Mouse (Mus musculus) kidney, embryonic 14.5 days (tissue): ENCODE data around the gene Tmem266. TPM values are rescaled to one million over a fixed set of nuclear protein-coding genes. Genes with fewer than 3 reads are reported as not detected.

Experiments used
- ATAC-seq: fragments of 200-750 bp; cut with Nextera tagmentation; 2 replicates; pipeline ENCODE4 v1.8.0; 2017; ENCODE audit warnings: moderate number of reproducible peaks, mild to moderate bottlenecking, moderate TSS enrichment, moderate library complexity; ENCODE audit not compliant: low FRiP score, low TSS enrichment
- H3K27ac ChIP-seq: fragments of 300-500 bp; sonication (generic); 2 replicates; pipeline ENCODE4 v1.5.1; 2014; ENCODE audit warnings: low read depth, mild to moderate bottlenecking, low read length, moderate library complexity, mixed read lengths
- H3K27me3 ChIP-seq: fragments of 300-500 bp; sonication (generic); 2 replicates; pipeline ENCODE4 v1.6.1; 2014; ENCODE audit warnings: mild to moderate bottlenecking, low read length; ENCODE audit not compliant: control insufficient read depth, insufficient read depth
- H3K36me3 ChIP-seq: fragments of 300-500 bp; sonication (generic); 2 replicates; pipeline ENCODE4 v1.6.1; 2014; ENCODE audit warnings: low read length, mixed read lengths; ENCODE audit not compliant: control insufficient read depth, insufficient read depth
- H3K4me1 ChIP-seq: fragments of 300-500 bp; sonication (generic); 2 replicates; pipeline ENCODE4 v1.6.1; 2014; ENCODE audit warnings: low read length, mixed read lengths; ENCODE audit not compliant: control insufficient read depth, insufficient read depth
- H3K4me2 ChIP-seq: fragments of 300-500 bp; sonication (generic); replicated peaks from 2 replicates; pipeline ENCODE4 v1.6.1; 2014; ENCODE audit warnings: low read depth, mild to moderate bottlenecking, low read length
- H3K4me3 ChIP-seq: fragments of 300-500 bp; sonication (generic); 2 replicates; pipeline ENCODE4 v1.5.1; 2014; ENCODE audit warnings: mild to moderate bottlenecking, low read length
- H3K9ac ChIP-seq: fragments of 300-500 bp; sonication (generic); 2 replicates; pipeline ENCODE4 v1.6.1; 2014; ENCODE audit warnings: low read depth, mild to moderate bottlenecking, low read length, moderate library complexity
- H3K9me3 ChIP-seq: fragments of 300-500 bp; sonication (generic); 2 replicates; pipeline ENCODE4 v1.6.1; 2016; ENCODE audit warnings: low read length; ENCODE audit not compliant: control insufficient read depth
- WGBS: fragments of 180-500 bp; shearing (Covaris S2); extraction: QIAGEN DNeasy Blood & Tissue Kit; methylation state at CpG from one replicate; pipeline ENCODE4 v1.1.7; 2014; 5-methylcytosine and 5-hydroxymethylcytosine counted together
- polyA plus RNA-seq: library from polyadenylated mRNA; unstranded; fragments of >200 nt; fragmentation: Nextera tagmentation; extraction: Ambion mirVana; gene quantifications from 2 replicates; pipeline ENCODE4 v1.2.1, GENCODE M21; 2014

Tmem266 gene
- polyA plus RNA-seq, 1 experiment from 2014 or later: 0.09 TPM

DNA sequence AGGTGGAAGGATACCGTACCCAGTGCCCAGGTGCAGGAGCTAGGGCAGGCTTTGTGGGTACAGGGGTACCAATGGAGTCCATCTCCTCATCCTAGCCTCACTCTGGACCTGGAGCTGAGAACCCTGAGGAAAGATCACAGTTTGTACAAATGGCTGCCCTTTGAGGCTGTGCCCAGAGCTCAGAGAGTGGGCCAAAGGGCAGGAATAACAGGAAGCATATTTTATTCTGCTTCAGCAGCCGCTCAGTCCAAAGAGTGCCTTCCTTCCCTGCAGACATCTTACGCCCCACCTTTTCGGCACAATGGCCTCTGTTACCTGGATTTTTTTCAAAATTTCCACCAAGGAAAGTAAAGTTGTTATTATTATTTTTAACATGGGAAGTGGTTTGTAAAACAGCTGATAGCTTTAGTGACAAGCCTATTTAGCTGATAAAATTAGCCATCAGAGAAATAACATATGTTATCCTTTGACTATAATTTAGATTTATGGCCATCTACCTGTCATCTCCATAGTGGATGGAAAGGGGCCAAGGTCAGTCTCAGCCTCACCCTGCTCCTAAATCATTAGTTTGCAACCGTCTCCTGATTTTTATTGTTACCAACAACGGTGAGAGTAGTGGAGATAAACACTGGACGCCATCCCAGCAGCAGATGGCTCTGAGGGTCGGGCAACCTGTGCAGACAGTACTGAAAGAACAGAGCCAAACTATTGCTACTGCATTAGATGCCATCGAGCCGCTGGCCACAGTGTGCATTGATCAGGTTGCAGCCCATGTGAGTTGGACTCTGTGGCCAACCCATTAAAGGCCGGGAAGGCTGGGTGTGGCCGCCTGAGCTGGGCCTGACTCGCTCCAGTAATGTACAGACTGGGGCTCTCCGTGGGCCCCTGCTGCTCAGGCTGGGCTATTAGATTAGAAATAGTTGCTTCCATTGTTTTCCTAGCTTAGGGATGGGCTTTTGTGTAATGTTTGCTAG lies 97.0 kb downstream of the Tmem266 start:
- no peak overlapping the region for H3K4me2 ChIP-seq
- ATAC-seq: 0 out of 2 replicates have a peak, but pooled peaks have one; percentile 36
- H3K27me3 ChIP-seq: no peaks in the 10 kb centered on the region
- no peak overlapping the region for H3K27ac ChIP-seq
- H3K4me3 ChIP-seq: no peak overlapping the region
- H3K36me3 ChIP-seq: no peaks in the 10 kb centered on the region
- no peak overlapping the region for H3K9ac ChIP-seq
- no peaks in the 10 kb centered on the region for H3K9me3 ChIP-seq
- 62% methylated on average over 14 of the region's 14 CpGs for WGBS
- no peaks in the 10 kb centered on the region for H3K4me1 ChIP-seq

DNA sequence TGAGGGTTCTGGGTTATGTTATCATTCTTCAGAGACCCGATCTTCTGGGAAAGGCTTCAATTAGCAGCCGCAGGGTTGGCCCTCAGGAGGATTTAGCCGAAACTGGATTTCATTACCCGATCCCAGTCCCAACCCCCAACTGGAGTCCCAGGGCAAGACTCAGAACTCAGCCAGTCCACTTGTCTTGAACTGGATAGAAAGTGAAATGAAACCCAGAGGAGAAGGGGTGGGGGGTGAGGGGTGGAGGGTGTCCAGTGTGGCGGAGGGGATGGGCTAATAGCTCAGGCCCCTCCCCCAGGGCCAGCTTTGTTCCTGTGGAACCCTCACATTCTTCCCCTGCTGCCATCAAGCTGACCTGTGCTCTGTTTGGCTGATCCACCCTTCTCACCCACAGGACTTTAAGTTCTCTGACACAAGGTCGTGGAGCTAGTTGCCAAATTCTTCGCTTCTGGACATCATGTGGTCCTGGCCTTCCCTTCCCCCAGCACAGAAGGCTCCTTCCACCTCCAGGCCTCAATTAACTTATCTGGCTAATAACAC lies 98.6 kb downstream of the Tmem266 start:
- Histone ChIP-seq H3K27me3 (no peaks in the 10 kb centered on the region), H3K9me3 (no peaks in the 10 kb centered on the region), H3K4me2 (no peak overlapping the region), H3K36me3 (no peaks in the 10 kb centered on the region), H3K27ac (no peak overlapping the region), H3K4me3 (no peak overlapping the region), H3K4me1 (0 out of 2 replicates have a peak, but pooled peaks cover 6% of the 10 kb centered on the region), H3K9ac (no peak overlapping the region)
- 65% methylated on average over 7 of the region's 7 CpGs for WGBS
- no peak for ATAC-seq

GRCm38 (mm10) chr9:55429242-55429975 lies 102.7 kb downstream of the Tmem266 start:
- Histone ChIP-seq H3K27ac (no peak overlapping the region), H3K4me3 (0 out of 2 replicates have a peak overlapping the region, but pooled peaks have one; percentile 6), H3K4me2 (peak overlapping the region; percentile 25), H3K4me1 (0 out of 2 replicates have a peak, but pooled peaks cover 6% of the 10 kb centered on the region), H3K9ac (peak overlapping the region; percentile 28; the same call in 1 of the 2 replicates), H3K36me3 (no peaks in the 10 kb centered on the region), H3K9me3 (no peaks in the 10 kb centered on the region), H3K27me3 (no peaks in the 10 kb centered on the region; the same call in 1 of the 2 replicates)
- 31% methylated on average over 12 of the region's 12 CpGs for WGBS
- peak; percentile 73 for ATAC-seq

DNA sequence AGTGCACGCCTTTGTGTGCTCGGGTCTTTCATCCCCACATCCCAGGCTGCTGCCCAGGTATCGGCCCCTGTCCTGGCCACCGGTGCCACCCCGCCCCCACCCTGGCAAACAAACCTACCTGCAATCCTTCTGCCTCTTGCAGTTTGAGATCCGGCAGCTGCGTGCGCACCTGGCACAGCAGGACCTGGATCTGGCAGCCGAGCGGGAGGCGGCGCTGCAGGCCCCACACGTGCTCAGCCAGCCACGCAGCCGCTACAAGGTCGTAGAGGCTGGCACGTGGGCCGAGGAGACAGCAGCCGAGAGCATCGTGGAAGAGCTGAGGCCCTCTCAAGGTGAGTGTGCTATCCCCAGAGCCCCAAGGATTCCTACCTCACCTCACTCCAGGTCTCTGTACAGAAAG lies 103.4 kb downstream of the Tmem266 start:
- peak overlapping the region; percentile 28; the same call in 1 of the 2 replicates for H3K9ac ChIP-seq
- 0 out of 2 replicates have a peak, but pooled peaks cover 6% of the 10 kb centered on the region for H3K4me1 ChIP-seq
- peak overlapping the region; percentile 6; the same call in 1 of the 2 replicates for H3K4me3 ChIP-seq
- H3K9me3 ChIP-seq: no peaks in the 10 kb centered on the region
- H3K36me3 ChIP-seq: no peaks in the 10 kb centered on the region
- 25% methylated on average over 20 of the region's 20 CpGs for WGBS
- peak overlapping the region; percentile 25 for H3K4me2 ChIP-seq
- H3K27me3 ChIP-seq: no peaks in the 10 kb centered on the region; the same call in 1 of the 2 replicates
- 0 out of 2 replicates have a peak, but pooled peaks have one; percentile 11 for ATAC-seq
- H3K27ac ChIP-seq: no peak overlapping the region

DNA sequence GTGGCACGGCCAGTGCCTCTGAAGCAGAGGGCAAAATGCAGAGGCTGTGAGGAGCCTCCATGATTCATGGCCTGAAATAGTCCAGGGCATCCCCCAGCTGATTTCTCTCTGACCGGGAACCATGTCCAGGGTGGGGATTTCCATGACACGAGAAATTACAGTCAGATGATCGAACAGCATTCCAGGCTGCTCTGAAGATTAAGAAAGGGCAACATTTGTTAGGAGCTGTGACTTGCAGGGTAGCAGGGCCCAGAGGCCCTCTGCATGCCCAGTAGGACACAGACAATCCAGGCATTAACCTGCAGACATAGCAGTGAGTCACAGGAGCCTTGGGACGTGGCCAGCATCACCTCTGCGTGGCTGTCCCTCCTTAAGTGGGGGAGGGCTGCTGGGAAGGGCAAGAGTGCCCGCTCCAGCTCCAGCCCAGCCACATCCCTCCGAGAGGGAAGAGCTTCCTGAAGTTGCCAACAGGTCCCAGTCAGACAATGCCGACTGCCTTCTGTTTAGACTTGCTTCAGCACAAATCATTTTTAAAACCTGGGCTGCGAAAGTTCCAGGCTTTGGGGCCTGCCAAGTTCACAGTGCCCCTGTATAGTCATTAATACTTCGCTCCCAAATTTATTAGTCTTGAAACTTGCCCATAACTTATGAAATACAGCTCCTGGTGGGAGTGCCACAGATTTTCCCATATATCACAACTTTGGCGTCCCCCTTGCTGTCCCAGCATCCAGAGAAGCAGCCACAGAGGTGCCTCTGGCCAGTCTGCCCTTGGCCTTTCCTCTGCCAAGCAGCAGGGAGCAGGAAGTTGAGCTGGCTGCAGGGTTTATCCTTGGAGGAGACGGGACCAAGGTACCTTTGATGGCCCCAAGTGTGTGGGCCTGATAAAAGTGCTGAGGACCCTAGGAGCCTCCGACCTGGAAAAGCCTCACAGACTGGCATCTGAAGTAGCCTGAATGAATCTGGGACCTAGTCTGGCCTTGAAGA lies 105.9 kb downstream of the Tmem266 start:
- ATAC-seq: no peak
- no peak overlapping the region for H3K9ac ChIP-seq
- H3K4me3 ChIP-seq: no peak overlapping the region
- no peak overlapping the region for H3K4me2 ChIP-seq
- WGBS: 36% methylated on average over 14 of the region's 14 CpGs
- H3K4me1 ChIP-seq: 0 out of 2 replicates have a peak, but pooled peaks cover 6% of the 10 kb centered on the region
- no peaks in the 10 kb centered on the region for H3K36me3 ChIP-seq
- H3K9me3 ChIP-seq: no peaks in the 10 kb centered on the region
- no peak overlapping the region for H3K27ac ChIP-seq
- no peaks in the 10 kb centered on the region; the same call in 1 of the 2 replicates for H3K27me3 ChIP-seq

GRCm38 (mm10) chr9:55433875-55434274 lies 107.2 kb downstream of the Tmem266 start:
- no peaks in the 10 kb centered on the region for H3K9me3 ChIP-seq
- ATAC-seq: no peak
- no peak overlapping the region for H3K4me3 ChIP-seq
- no peak overlapping the region for H3K9ac ChIP-seq
- no peak overlapping the region for H3K27ac ChIP-seq
- 0 out of 2 replicates have a peak, but pooled peaks cover 6% of the 10 kb centered on the region for H3K4me1 ChIP-seq
- no peak overlapping the region for H3K4me2 ChIP-seq
- 92% methylated on average over 5 of the region's 5 CpGs for WGBS
- no peaks in the 10 kb centered on the region for H3K36me3 ChIP-seq
- H3K27me3 ChIP-seq: no peaks in the 10 kb centered on the region; the same call in 1 of the 2 replicates

DNA sequence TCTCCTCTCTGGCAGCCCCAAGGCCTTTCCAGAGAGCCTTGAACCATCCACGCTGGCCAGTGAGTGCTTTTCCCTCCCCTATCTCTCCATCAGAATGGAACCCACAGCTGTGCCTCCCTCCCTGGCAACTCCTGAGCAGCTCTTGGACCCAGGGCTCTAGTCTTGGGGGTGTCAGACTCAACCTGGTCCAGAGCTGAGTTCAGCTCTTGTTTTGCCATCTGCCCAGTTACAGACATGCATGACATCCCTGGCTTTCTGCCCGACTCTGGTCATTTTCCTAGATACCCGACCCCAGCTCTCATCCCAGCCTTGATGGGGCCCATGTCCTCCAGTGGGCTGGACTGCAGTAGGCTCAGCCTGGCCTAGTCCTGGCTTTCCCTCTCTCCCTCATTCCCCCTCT lies 111.7 kb downstream of the Tmem266 start:
- no peaks in the 10 kb centered on the region for H3K27me3 ChIP-seq
- H3K4me2 ChIP-seq: no peak overlapping the region
- H3K27ac ChIP-seq: no peak overlapping the region
- WGBS: 40% methylated on average over 3 of the region's 3 CpGs
- no peaks in the 10 kb centered on the region for H3K36me3 ChIP-seq
- ATAC-seq: no peak
- no peaks in the 10 kb centered on the region for H3K9me3 ChIP-seq
- H3K4me1 ChIP-seq: no peaks in the 10 kb centered on the region
- no peak overlapping the region for H3K9ac ChIP-seq
- H3K4me3 ChIP-seq: no peak overlapping the region
